Mouse (Mus musculus) embryonic facial prominence, embryonic 13.5 days (tissue): ENCODE measurements at regions not wholly inside any gene's neighbourhood (a gene's known extent, or its start where the extent isn't known, plus 50 kb on each side); places are given as distances from the start of the nearest gene placed in this dataset.
"Not testable (repeated sequence)": the region's sequence is repeated elsewhere in the genome, so short reads cannot be mapped to it uniquely, and the experiment has no call there.

Source experiments
- ATAC-seq: fragments of 200-750 bp; cut with Nextera tagmentation; 2 replicates; pipeline ENCODE4 v1.8.0; 2017; ENCODE audit warnings: low read depth; ENCODE audit not compliant: insufficient number of reproducible peaks, insufficient read depth, low FRiP score, low TSS enrichment
- H3K27ac ChIP-seq: fragments of 300-500 bp; sonication (generic); 2 replicates; pipeline ENCODE4 v1.5.1; 2015; ENCODE audit warnings: moderate library complexity, mild to moderate bottlenecking, inconsistent platforms
- H3K27me3 ChIP-seq: fragments of 300-500 bp; sonication (generic); 2 replicates; pipeline ENCODE4 v1.6.1; 2015; ENCODE audit warnings: mild to moderate bottlenecking, inconsistent platforms
- H3K36me3 ChIP-seq: fragments of 300-500 bp; sonication (generic); 2 replicates; pipeline ENCODE4 v1.6.1; 2015; ENCODE audit warnings: mild to moderate bottlenecking, inconsistent platforms
- H3K4me1 ChIP-seq: fragments of 300-500 bp; sonication (generic); 2 replicates; pipeline ENCODE4 v1.6.1; 2015; ENCODE audit warnings: inconsistent platforms
- H3K4me2 ChIP-seq: fragments of 300-500 bp; sonication (generic); 2 replicates; pipeline ENCODE4 v1.6.1; 2015; ENCODE audit warnings: moderate library complexity, mild to moderate bottlenecking, inconsistent platforms
- H3K4me3 ChIP-seq: fragments of 300-500 bp; sonication (generic); 2 replicates; pipeline ENCODE4 v1.5.1; 2015; ENCODE audit warnings: mild to moderate bottlenecking, inconsistent platforms
- H3K9ac ChIP-seq: fragments of 300-500 bp; sonication (generic); 2 replicates; pipeline ENCODE4 v1.6.1; 2015; ENCODE audit warnings: mild to moderate bottlenecking, inconsistent platforms
- H3K9me3 ChIP-seq: fragments of 300-500 bp; sonication (generic); 2 replicates; pipeline ENCODE4 v1.6.1; 2016; ENCODE audit warnings: inconsistent platforms
- WGBS: fragments of 180-500 bp; shearing (Covaris S2); methylation state at CpG from one replicate; pipeline ENCODE4 v1.1.7; 2015; ENCODE audit warnings: mixed read lengths; 5-methylcytosine and 5-hydroxymethylcytosine counted together

DNA sequence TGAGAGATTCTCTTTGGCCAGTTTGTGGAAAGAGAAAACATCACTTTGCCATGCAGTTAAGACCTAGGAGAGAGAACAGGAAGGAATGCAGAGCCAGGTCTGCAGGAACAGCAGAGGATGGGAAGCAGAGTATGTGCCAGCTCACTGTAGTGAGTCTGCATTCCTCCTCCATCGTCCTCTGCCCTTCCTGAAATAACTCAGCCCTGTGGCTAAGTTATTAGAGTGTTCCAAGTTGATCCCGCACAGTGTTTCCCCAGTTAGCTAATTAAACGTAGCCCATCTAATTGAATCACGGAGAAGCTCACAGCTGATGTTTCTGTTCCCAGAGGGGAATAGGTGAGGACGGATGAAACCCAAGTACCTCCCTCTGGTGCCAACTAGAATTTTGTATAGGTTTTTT, 142.3 kb upstream of the Rack1 start:
- Histone ChIP-seq H3K27ac (no peak overlapping the region), H3K27me3 (no peaks in the 10 kb centered on the region), H3K36me3 (no peaks in the 10 kb centered on the region), H3K9ac (no peak overlapping the region), H3K4me3 (no peak overlapping the region), H3K9me3 (no peaks in the 10 kb centered on the region), H3K4me1 (no peaks in the 10 kb centered on the region), H3K4me2 (no peak overlapping the region)
- ATAC-seq = no peak
- 38% methylated on average over 5 of the region's 5 CpGs for WGBS

DNA sequence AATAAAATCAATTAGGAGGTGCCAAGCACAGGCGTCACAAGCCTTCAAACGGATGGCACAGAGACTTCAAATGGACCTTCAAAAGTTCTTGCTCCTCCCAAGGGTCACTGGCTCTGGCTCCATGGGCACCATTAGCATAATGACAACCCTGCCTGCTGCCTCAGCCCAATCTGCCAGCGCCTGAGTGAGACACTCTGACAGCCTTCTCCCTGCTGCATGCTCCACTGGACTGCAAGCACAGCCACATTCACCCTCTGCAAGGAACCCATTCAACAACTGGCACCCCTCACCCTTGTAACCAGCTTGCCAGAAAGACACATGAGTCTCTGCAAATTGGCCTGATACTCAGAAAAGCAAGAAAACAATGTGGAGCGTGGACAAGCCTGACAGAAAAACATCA, 138.5 kb upstream of the Rack1 start:
- Histone ChIP-seq H3K4me2 (no peak overlapping the region), H3K9ac (no peak overlapping the region), H3K27ac (no peak overlapping the region), H3K36me3 (no peaks in the 10 kb centered on the region), H3K4me3 (no peak overlapping the region), H3K27me3 (no peaks in the 10 kb centered on the region), H3K9me3 (no peaks in the 10 kb centered on the region), H3K4me1 (no peaks in the 10 kb centered on the region)
- no peak for ATAC-seq
- 64% methylated on average over 4 of the region's 4 CpGs for WGBS

DNA sequence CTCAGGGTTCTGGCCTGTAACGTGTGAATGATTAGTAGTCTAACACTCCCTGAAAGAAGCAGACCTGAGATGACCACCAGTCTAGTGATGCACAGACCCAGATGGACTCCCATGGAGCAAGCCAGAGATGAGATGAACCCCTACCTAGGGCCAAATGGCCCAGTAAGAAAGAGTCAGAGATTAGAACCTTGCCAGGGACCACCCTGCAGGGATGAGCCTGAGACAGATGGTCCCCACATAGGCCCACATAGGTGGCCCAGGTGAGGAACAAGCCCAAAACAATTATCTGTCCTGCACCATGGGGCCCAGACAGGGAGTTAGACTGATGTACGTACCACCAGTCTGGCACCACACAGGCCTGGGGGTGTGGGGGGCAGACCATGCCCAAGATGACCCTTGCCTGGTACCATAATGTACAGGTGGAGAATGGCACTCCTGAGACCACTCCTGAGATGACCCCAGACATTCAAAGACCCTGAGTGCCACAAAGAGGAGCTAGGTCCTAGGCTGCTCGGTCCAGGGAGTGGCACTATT, 115.3 kb upstream of the Rack1 start:
- H3K27me3 ChIP-seq = no peaks in the 10 kb centered on the region
- no peaks in the 10 kb centered on the region for H3K36me3 ChIP-seq
- ATAC-seq = 0 out of 2 replicates have a peak, but pooled peaks have one; percentile 56
- no peak overlapping the region for H3K9ac ChIP-seq
- H3K9me3 ChIP-seq = no peaks in the 10 kb centered on the region
- H3K27ac ChIP-seq = no peak overlapping the region
- 81% methylated on average over 3 of the region's 3 CpGs for WGBS
- H3K4me1 ChIP-seq = no peaks in the 10 kb centered on the region
- no peak overlapping the region for H3K4me3 ChIP-seq
- H3K4me2 ChIP-seq = no peak overlapping the region

DNA sequence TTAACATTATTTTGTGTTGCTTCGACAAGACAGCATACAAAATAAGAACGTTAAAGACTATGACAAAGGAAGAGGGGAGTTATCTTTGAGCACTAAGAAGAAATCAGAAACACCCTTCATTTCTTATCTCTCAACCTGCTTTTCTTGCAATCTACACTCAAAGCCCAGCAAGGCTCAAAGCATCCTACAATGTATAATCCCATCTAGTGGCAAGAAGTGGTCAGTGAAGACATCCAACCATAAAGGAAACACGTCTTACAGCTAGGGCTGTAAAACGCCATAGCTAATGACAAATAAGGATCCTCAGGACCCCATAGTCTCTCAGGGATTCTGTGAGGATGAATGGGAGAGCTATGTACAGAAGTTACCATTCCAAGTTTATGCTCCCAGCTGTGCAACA, 110.1 kb upstream of the Rack1 start:
- H3K4me2 ChIP-seq = no peak overlapping the region
- no peak for ATAC-seq
- no peaks in the 10 kb centered on the region for H3K27me3 ChIP-seq
- H3K27ac ChIP-seq = no peak overlapping the region
- 83% methylated on average over 4 of the region's 4 CpGs for WGBS
- no peaks in the 10 kb centered on the region for H3K4me1 ChIP-seq
- H3K9me3 ChIP-seq = no peaks in the 10 kb centered on the region
- no peak overlapping the region for H3K4me3 ChIP-seq
- no peaks in the 10 kb centered on the region for H3K36me3 ChIP-seq
- H3K9ac ChIP-seq = no peak overlapping the region

DNA sequence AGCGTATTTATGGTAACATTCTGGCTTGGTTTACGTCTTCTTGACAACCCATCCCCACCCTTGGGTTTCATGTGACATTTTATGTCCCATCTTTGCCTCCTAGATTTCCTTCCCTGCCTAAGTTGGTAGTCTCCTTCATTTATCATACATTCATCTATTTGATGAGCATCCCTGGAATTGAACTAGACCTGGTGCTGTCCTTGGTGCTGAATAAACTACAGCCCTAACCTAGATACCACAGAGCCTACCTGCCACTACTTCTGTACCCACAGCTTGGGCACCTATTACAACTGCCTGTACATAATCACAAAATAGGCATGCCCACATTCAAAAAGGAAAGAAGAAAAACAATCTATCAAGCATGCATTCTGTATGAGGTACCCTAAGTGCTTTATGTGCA, 103.8 kb upstream of the Rack1 start:
- H3K27me3 ChIP-seq = no peaks in the 10 kb centered on the region
- 85% methylated on average over 2 of the region's 2 CpGs for WGBS
- H3K9ac ChIP-seq = no peak overlapping the region
- H3K27ac ChIP-seq = no peak overlapping the region
- H3K4me2 ChIP-seq = no peak overlapping the region
- no peaks in the 10 kb centered on the region for H3K9me3 ChIP-seq
- ATAC-seq = no peak
- no peaks in the 10 kb centered on the region for H3K36me3 ChIP-seq
- no peak overlapping the region for H3K4me3 ChIP-seq
- no peaks in the 10 kb centered on the region for H3K4me1 ChIP-seq

DNA sequence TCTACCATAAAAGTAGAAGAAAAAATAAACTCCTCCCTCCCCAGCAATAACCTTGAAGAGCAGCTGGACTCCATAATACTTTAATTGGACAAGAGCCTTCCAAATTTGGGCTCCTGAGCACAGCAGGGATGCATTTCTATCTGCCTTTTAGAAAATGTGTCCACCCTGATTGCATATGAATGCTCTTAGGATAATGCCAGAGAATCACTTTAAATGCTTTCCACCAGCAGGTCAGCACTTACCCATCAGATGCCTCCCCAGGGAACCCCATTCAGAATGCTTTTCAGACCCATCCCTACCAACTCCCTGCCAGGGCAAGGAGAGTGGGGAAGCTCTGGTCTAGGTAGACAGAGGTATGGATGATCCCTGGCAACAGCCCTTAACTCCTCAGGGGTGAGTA, 102.9 kb upstream of the Rack1 start:
- no peaks in the 10 kb centered on the region for H3K9me3 ChIP-seq
- H3K4me3 ChIP-seq = no peak overlapping the region
- H3K27ac ChIP-seq = no peak overlapping the region
- H3K4me2 ChIP-seq = no peak overlapping the region
- no peaks in the 10 kb centered on the region for H3K36me3 ChIP-seq
- no peaks in the 10 kb centered on the region for H3K4me1 ChIP-seq
- no peak overlapping the region for H3K9ac ChIP-seq
- H3K27me3 ChIP-seq = no peaks in the 10 kb centered on the region
- no peak for ATAC-seq

DNA sequence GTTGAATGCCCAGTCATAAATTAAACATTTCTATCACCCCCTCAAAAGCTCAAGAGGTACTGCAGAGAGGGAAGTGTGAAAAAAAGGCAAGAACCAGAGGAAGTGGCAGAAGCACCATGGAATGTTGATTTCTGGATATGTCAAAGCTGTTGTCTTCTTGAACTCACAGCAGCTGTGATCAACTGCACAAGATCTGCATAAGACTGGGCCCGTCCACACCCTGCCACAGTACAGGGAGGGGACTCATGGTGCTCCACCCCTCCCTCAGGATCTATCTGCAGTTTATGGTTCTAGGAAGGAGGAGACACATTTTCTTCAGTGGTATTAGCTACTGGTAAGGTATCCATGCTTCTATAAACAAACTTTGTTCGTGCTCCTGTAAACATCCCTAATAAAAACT, 92.9 kb upstream of the Rack1 start:
- Histone ChIP-seq H3K9ac (no peak overlapping the region), H3K4me3 (no peak overlapping the region), H3K27me3 (no peaks in the 10 kb centered on the region), H3K4me2 (no peak overlapping the region), H3K9me3 (no peaks in the 10 kb centered on the region), H3K4me1 (no peaks in the 10 kb centered on the region), H3K36me3 (no peaks in the 10 kb centered on the region), H3K27ac (no peak overlapping the region)
- no peak for ATAC-seq
- 77% methylated on average over 2 of the region's 2 CpGs for whole genome bisulfite sequencing

DNA sequence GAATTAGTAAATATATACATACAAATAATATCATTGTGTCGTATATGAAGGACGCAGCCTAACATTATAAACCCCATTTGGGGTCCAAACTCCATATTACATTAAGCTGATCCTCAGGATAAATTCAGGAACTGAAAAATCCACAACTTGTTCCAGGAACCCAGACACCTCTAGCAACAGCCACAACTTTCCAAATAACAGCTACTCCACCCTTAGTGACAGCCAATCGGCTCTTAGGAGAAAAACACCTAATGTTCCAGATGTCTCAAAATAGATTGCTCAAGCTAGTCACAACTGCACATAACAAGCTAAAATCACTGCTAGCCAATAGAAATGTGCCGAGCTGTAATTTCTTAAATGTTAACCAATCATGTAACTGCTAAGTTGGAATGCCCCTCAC, 89.2 kb upstream of the Rack1 start:
- WGBS = 88% methylated on average over 4 of the region's 4 CpGs
- no peaks in the 10 kb centered on the region for H3K9me3 ChIP-seq
- H3K27me3 ChIP-seq = no peaks in the 10 kb centered on the region
- no peak for ATAC-seq
- no peak overlapping the region for H3K27ac ChIP-seq
- no peak overlapping the region for H3K4me3 ChIP-seq
- no peak overlapping the region for H3K9ac ChIP-seq
- H3K4me2 ChIP-seq = no peak overlapping the region
- H3K36me3 ChIP-seq = no peaks in the 10 kb centered on the region
- H3K4me1 ChIP-seq = no peaks in the 10 kb centered on the region

DNA sequence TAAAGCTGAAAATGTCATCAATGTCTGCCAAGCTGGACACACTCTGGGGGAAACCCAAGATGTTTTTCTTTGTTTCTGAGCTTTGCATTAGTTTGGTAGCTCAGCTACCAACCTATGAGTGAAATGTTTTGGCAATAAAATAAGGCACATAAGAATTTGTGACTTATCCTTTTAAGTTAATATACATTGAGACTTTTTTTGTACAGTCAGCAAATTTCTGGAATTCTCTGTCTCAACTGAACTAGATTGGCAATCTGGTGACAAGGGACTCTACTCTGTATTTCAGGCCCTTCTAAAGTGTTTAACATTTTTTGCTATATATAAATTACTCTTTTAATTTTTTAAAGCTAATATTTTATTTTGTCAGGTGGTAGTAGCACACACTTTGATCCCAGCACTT, 76.1 kb upstream of the Rack1 start:
- ATAC-seq = no peak
- Histone ChIP-seq H3K27me3 (no peaks in the 10 kb centered on the region), H3K9ac (no peak overlapping the region), H3K4me2 (no peak overlapping the region), H3K36me3 (no peaks in the 10 kb centered on the region), H3K4me3 (no peak overlapping the region), H3K4me1 (no peaks in the 10 kb centered on the region), H3K9me3 (no peaks in the 10 kb centered on the region), H3K27ac (no peak overlapping the region)

DNA sequence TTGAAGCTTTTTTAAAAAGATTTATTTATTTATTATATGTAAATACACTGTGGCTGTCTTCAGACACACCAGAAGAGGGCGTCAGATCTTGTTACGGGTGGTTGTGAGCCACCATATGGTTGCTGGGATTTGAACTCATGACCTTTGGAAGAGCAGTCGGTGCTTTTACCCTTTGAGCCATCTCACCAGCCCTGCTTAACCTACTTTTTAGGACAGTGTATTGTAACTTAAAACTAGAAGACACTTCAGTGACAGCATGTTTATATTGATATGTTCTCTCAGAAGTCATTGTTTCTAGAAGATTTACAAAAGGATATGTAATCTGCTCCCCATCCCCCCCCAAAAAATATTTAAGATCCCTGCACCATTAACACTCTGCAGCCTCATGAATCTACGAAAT, 69.3 kb upstream of the Rack1 start:
- H3K4me2 ChIP-seq, H3K9me3 ChIP-seq, H3K27me3 ChIP-seq, ATAC-seq, H3K4me3 ChIP-seq, H3K9ac ChIP-seq, H3K36me3 ChIP-seq, H3K27ac ChIP-seq, H3K4me1 ChIP-seq: not testable (repeated sequence)
- WGBS = 78% methylated on average over 4 of the region's 4 CpGs

DNA sequence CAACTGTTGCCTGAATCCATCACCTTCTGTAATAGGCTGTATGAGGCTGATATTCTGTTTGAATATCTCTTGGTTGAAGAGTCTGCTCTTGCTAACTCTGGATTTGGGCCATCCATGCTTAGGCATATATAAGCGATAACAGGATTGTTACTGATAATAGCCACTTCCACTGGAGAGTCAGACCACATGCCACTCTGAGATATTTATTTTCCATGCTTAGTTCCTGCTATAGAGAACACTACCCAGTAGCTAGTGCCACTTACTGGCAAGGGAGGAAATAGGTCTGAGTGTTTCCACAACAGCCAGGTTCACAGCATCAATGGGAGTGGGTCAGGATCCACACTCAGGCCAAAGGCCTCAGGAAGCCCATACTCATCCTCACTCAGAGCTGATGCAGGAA, 53.6 kb upstream of the Rack1 start:
- no peak overlapping the region for H3K27ac ChIP-seq
- H3K9me3 ChIP-seq = no peaks in the 10 kb centered on the region
- H3K4me1 ChIP-seq = no peaks in the 10 kb centered on the region
- ATAC-seq = no peak
- H3K9ac ChIP-seq = no peak overlapping the region
- 94% methylated on average over 1 of the region's 1 CpGs for WGBS
- H3K4me2 ChIP-seq = no peak overlapping the region
- H3K4me3 ChIP-seq = no peak overlapping the region
- no peaks in the 10 kb centered on the region for H3K27me3 ChIP-seq
- no peaks in the 10 kb centered on the region for H3K36me3 ChIP-seq

DNA sequence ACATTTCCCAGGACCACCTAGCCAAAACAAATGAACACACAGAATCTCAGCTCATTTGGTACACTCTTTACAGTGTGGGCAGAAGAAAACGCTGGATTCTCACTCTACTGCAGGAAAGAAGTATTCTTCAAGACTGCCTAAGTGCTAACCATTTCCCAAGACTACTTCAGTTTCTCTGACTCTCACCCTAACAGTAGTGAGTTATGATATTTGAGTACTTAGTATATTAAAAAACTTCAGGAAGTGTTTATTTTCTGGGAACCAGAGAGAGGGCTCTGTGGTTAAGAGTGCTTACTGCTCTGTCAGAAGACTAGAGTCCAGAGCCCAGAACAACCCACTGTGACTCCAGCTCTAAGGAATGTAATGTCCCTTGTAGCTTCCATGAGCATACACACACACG, 52.1 kb upstream of the Rack1 start:
- no peak overlapping the region for H3K27ac ChIP-seq
- H3K4me3 ChIP-seq = no peak overlapping the region
- no peaks in the 10 kb centered on the region for H3K4me1 ChIP-seq
- ATAC-seq = no peak
- H3K4me2 ChIP-seq = no peak overlapping the region
- no peaks in the 10 kb centered on the region for H3K9me3 ChIP-seq
- H3K36me3 ChIP-seq = no peaks in the 10 kb centered on the region
- 69% methylated on average over 2 of the region's 2 CpGs for WGBS
- H3K27me3 ChIP-seq = no peaks in the 10 kb centered on the region
- no peak overlapping the region for H3K9ac ChIP-seq
